Mouse (Mus musculus) lung, embryonic 15.5 days (tissue): Measurements from ENCODE around the gene Mob3a. TPM values are rescaled to one million over a fixed set of nuclear protein-coding genes. Genes with fewer than 3 reads are reported as not detected.

Experiments
- ATAC-seq: fragments of 200-750 bp; cut with Nextera tagmentation; 2 replicates; pipeline ENCODE4 v1.8.0; 2017; ENCODE audit warnings: moderate number of reproducible peaks, borderline replicate concordance; ENCODE audit not compliant: low FRiP score, low TSS enrichment; ENCODE audit errors: extremely low read depth
- H3K27ac ChIP-seq: fragments of 300-500 bp; sonication (generic); 2 replicates; pipeline ENCODE4 v1.5.1; 2015; ENCODE audit warnings: moderate library complexity, mild to moderate bottlenecking, inconsistent platforms
- H3K27me3 ChIP-seq: fragments of 300-500 bp; sonication (generic); 2 replicates; pipeline ENCODE4 v1.6.1; 2015; ENCODE audit warnings: inconsistent platforms
- H3K36me3 ChIP-seq: fragments of 300-500 bp; sonication (generic); 2 replicates; pipeline ENCODE4 v1.6.1; 2015; ENCODE audit warnings: inconsistent platforms
- H3K4me1 ChIP-seq: fragments of 300-500 bp; sonication (generic); 2 replicates; pipeline ENCODE4 v1.6.1; 2015; ENCODE audit warnings: inconsistent platforms
- H3K4me2 ChIP-seq: fragments of 300-500 bp; sonication (generic); 2 replicates; pipeline ENCODE4 v1.6.1; 2015; ENCODE audit warnings: inconsistent platforms, mild to moderate bottlenecking, moderate library complexity
- H3K4me3 ChIP-seq: fragments of 300-500 bp; sonication (generic); 2 replicates; pipeline ENCODE4 v1.5.1; 2015; ENCODE audit warnings: mild to moderate bottlenecking, inconsistent platforms
- H3K9ac ChIP-seq: fragments of 300-500 bp; sonication (generic); 2 replicates; pipeline ENCODE4 v1.6.1; 2015; ENCODE audit warnings: inconsistent platforms
- H3K9me3 ChIP-seq: fragments of 300-500 bp; sonication (generic); 2 replicates; pipeline ENCODE4 v1.6.1; 2016; ENCODE audit warnings: inconsistent platforms
- WGBS: fragments of 180-500 bp; shearing (Covaris S2); methylation state at CpG from one replicate; pipeline ENCODE4 v1.1.7; 2015; 5-methylcytosine and 5-hydroxymethylcytosine counted together
- polyA plus RNA-seq: library from polyadenylated mRNA; unstranded; fragments of >200 nt; fragmentation: Nextera tagmentation; extraction: Ambion mirVana; gene quantifications from 2 replicates; pipeline ENCODE4 v1.2.1, GENCODE M21; 2015

Mob3a gene
- 44.5 and 44.7 TPM in 2 replicates for polyA plus RNA-seq

DNA sequence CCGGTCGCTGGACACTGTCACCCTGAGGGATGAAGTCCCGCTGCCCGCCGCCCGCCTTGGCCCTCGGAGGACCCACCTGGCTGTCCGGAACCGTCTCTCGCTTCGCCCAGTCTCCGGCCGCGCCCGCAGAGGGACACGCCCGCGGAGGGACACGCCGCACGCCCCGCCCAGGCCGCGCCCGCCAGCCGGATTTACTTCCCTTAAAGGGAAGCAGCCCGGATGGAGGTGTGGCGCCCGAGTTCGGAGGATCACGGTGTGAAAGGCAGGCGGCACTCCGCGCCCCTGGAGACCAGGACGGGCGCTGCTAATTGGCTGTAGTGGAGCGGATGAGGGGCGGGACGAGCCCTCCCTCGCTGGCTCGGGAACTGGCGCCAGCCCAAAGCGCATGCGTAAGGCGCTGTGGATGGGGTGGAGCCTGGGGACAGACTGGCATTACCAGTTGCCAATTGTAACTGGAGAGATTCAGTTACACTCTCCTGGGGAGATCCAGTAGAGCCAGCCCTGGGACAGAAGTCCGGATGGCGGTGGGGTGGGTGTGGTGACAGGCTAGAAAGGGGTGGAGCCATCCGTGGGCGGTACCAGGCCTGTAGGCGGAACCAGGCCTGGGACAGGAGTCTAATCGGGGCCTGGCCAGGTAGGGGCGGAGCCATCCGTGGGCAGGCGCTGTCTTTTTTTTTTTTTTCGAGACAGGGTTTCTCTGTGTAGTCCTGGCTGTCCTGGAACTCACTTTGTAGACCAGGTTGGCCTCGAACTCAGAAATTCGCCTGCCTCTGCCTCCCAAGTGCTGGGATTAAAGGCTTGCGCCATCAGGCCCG lies at the start of gene Mob3a, which contains the start of gene Izumo4:
Gene Mob3a (minus strand): TSS at position 257 of the 815 bp plus-strand sequence.
Gene Izumo4 (plus strand): TSS at position 464 of the 815 bp plus-strand sequence.
- H3K4me2 ChIP-seq = peak within 1 kb of the TSS; percentile 95
- H3K36me3 ChIP-seq = peaks cover 3% of the 10 kb centered on the region
- H3K9me3 ChIP-seq = no peaks in the 10 kb centered on the region
- WGBS = under 1% methylated on average over 59 of the region's 59 CpGs
- peak; percentile 97 for ATAC-seq
- H3K4me1 ChIP-seq = peaks cover 41% of the 10 kb centered on the region
- no peaks in the 10 kb centered on the region for H3K27me3 ChIP-seq
- H3K27ac ChIP-seq = peak within 1 kb of the TSS; percentile 88
- H3K4me3 ChIP-seq = peak within 1 kb of the TSS; percentile 69
- peak within 1 kb of the TSS; percentile 62 for H3K9ac ChIP-seq

GRCm38 (mm10) chr10:80751188-80751832 lies 49.5 kb upstream of the Mob3a start:
- H3K27me3 ChIP-seq = no peaks in the 10 kb centered on the region
- ATAC-seq = peak; percentile 21; the same call in 1 of the 2 replicates
- 4% methylated on average over 16 of the region's 16 CpGs for WGBS
- H3K36me3 ChIP-seq = no peaks in the 10 kb centered on the region
- H3K4me1 ChIP-seq = peaks cover 28% of the 10 kb centered on the region
- H3K4me3 ChIP-seq = peak overlapping the region; percentile 25
- peak overlapping the region; percentile 32 for H3K9ac ChIP-seq
- no peaks in the 10 kb centered on the region for H3K9me3 ChIP-seq
- peak overlapping the region; percentile 93 for H3K27ac ChIP-seq
- peak overlapping the region; percentile 61 for H3K4me2 ChIP-seq

- H3K4me1 ChIP-seq = peaks cover 23% of the 10 kb centered on the region
- no peak overlapping the region for H3K27ac ChIP-seq
- no peak overlapping the region for H3K4me3 ChIP-seq
- no peaks in the 10 kb centered on the region for H3K36me3 ChIP-seq
- 3% methylated on average over 6 of the region's 6 CpGs for WGBS
- H3K9ac ChIP-seq = no peak overlapping the region
- H3K4me2 ChIP-seq = no peak overlapping the region
- H3K9me3 ChIP-seq = no peaks in the 10 kb centered on the region
- no peaks in the 10 kb centered on the region for H3K27me3 ChIP-seq
- ATAC-seq = no peak
These were observed 46.8 kb upstream of the Mob3a start for GRCm38 (mm10) chr10:80748609-80749008.

GRCm38 (mm10) chr10:80747410-80747809 lies 45.6 kb upstream of the Mob3a start:
- WGBS = 8% methylated on average over 3 of the region's 3 CpGs
- H3K27ac ChIP-seq = no peak overlapping the region
- no peak overlapping the region for H3K4me2 ChIP-seq

GRCm38 (mm10) chr10:80744262-80744661 lies 42.5 kb upstream of the Mob3a start:
- Histone ChIP-seq H3K4me2 (no peak overlapping the region), H3K36me3 (no peaks in the 10 kb centered on the region), H3K9ac (no peak overlapping the region), H3K4me1 (peaks cover 27% of the 10 kb centered on the region), H3K27me3 (no peaks in the 10 kb centered on the region), H3K4me3 (no peak overlapping the region), H3K9me3 (no peaks in the 10 kb centered on the region), H3K27ac (no peak overlapping the region)
- ATAC-seq = no peak
- 31% methylated on average over 5 of the region's 5 CpGs for WGBS

More at GRCm38 (mm10) chr10:80747410-80747809, 45.6 kb upstream of the Mob3a start:
- Histone ChIP-seq H3K9me3 (no peaks in the 10 kb centered on the region), H3K9ac (no peak overlapping the region), H3K36me3 (no peaks in the 10 kb centered on the region), H3K4me1 (peaks cover 25% of the 10 kb centered on the region), H3K4me3 (no peak overlapping the region), H3K27me3 (no peaks in the 10 kb centered on the region)
- no peak for ATAC-seq

GRCm38 (mm10) chr10:80742180-80742978 lies 40.6 kb upstream of the Mob3a start, which contains the start of gene Ap3d1:
Gene Ap3d1, minus strand, starts transcription at chr10:80742264.
- peak within 1 kb of the TSS; percentile 97 for H3K9ac ChIP-seq
- peak; percentile 100 for ATAC-seq
- H3K36me3 ChIP-seq = no peaks in the 10 kb centered on the region
- peak within 1 kb of the TSS; percentile 90 for H3K4me3 ChIP-seq
- peaks cover 24% of the 10 kb centered on the region for H3K4me1 ChIP-seq
- H3K4me2 ChIP-seq = peak within 1 kb of the TSS; percentile 88
- 2% methylated on average over 24 of the region's 25 CpGs for WGBS
- H3K27me3 ChIP-seq = no peaks in the 10 kb centered on the region
- H3K27ac ChIP-seq = peak within 1 kb of the TSS; percentile 64
- no peaks in the 10 kb centered on the region for H3K9me3 ChIP-seq

DNA sequence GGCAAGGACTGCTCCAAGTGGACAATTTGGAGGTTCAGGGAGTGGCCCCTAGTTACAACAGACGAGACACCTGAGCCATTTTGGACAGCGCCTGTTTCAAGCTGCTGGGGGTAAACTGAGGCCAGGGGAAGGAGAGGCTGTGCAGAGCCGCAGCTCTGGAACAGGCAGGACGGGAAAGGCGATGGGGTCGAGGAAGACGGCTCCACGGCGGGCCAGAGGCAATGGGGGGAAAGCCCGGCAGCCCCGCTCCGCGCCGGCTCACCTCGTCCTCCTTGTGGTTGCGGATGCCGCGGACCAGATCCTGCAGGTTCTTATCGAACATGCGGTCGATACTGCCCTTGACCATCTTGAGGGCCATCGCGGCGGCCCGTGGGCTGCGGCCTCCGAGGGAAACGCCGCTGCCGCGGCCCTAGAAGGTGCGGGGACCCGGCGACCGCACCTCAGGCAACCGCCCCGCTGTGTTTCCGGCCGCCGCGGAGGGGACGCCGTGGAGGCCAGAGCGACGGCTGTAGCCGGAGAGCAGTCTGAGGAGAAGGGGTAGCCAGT lies 39.9 kb upstream of the Mob3a start:
- peak; percentile 2; the same call in 1 of the 2 replicates for ATAC-seq
- Histone ChIP-seq H3K9me3 (no peaks in the 10 kb centered on the region), H3K4me2 (peak overlapping the region; percentile 88), H3K9ac (peak overlapping the region; percentile 97), H3K27me3 (no peaks in the 10 kb centered on the region), H3K4me3 (peak overlapping the region; percentile 90), H3K27ac (peak overlapping the region; percentile 64), H3K4me1 (peaks cover 29% of the 10 kb centered on the region), H3K36me3 (peaks cover 1% of the 10 kb centered on the region; the same call in 1 of the 2 replicates)
- WGBS = under 1% methylated on average over 46 of the region's 46 CpGs

- Histone ChIP-seq H3K4me3 (peak overlapping the region; percentile 90), H3K36me3 (peaks cover 6% of the 10 kb centered on the region; the same call in 1 of the 2 replicates), H3K4me2 (peak overlapping the region; percentile 88), H3K4me1 (peaks cover 30% of the 10 kb centered on the region), H3K27ac (peak overlapping the region; percentile 64), H3K9me3 (no peaks in the 10 kb centered on the region), H3K9ac (peak overlapping the region; percentile 97), H3K27me3 (no peaks in the 10 kb centered on the region)
- 10% methylated on average over 5 of the region's 5 CpGs for WGBS
- no peak for ATAC-seq
These were observed 39.4 kb upstream of the Mob3a start for GRCm38 (mm10) chr10:80741146-80741545.

DNA sequence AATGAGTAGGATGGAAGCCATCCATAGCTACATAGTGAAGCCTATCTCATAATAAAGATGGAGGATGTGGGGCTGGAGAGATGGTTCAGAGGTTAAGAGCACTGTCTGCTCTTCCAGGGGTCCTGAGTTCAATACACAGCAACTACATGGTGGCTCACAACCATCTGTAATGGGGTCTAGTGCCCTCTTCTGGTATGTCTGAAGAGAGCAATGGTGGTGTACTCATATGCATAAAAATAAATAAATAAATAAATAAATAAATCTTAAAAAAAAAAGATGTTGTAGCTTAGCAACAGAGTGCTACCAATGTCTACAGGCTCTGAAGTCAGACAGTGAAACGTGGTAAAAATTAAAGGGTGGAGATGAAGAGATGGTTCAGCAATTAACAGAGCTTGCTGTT lies 36.9 kb upstream of the Mob3a start:
- ATAC-seq = no peak
- H3K36me3 ChIP-seq = peaks cover 13% of the 10 kb centered on the region
- no peak overlapping the region for H3K9ac ChIP-seq
- 58% methylated on average over 1 of the region's 1 CpGs for WGBS
- no peaks in the 10 kb centered on the region for H3K27me3 ChIP-seq
- H3K4me1 ChIP-seq = peaks cover 30% of the 10 kb centered on the region
- no peak overlapping the region for H3K4me2 ChIP-seq
- H3K9me3 ChIP-seq = no peaks in the 10 kb centered on the region
- H3K4me3 ChIP-seq = no peak overlapping the region
- no peak overlapping the region for H3K27ac ChIP-seq

- no peak overlapping the region for H3K4me2 ChIP-seq
- no peak for ATAC-seq
- no peak overlapping the region for H3K4me3 ChIP-seq
- H3K4me1 ChIP-seq = peaks cover 24% of the 10 kb centered on the region
- no peak overlapping the region for H3K27ac ChIP-seq
- H3K9me3 ChIP-seq = no peaks in the 10 kb centered on the region
- peaks cover 26% of the 10 kb centered on the region for H3K36me3 ChIP-seq
- WGBS = 62% methylated on average over 5 of the region's 5 CpGs
- no peak overlapping the region for H3K9ac ChIP-seq
- H3K27me3 ChIP-seq = no peaks in the 10 kb centered on the region
These were observed 35.0 kb upstream of the Mob3a start for GRCm38 (mm10) chr10:80736731-80737130.

DNA sequence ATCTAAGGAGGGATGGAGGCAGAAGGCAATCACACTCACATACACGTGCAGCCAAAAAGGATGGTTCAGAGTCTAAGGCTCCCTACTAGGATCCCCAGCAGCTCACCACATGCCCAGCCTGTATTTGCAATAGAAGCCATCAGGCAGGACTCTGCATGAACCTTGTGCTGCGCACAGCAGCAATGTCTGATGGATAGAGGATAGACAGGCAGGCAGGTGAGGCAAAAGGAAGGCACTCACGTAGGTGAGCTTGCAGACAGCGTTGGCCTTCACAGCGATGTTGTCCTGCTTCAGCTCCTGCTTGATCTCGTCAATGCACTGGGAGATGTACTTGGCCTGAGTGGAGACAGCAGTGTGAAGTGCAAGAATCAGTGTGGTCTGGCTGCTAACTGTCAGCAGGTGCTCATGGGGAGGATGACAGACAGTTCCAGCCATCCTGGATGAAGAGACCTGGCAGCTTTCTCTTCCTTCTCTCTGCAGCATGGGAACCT lies 30.9 kb upstream of the Mob3a start:
- H3K36me3 ChIP-seq = peaks cover 66% of the 10 kb centered on the region
- 92% methylated on average over 6 of the region's 6 CpGs for WGBS
- no peak overlapping the region for H3K27ac ChIP-seq

More for the DNA sequence above, 30.9 kb upstream of the Mob3a start:
- Histone ChIP-seq H3K27me3 (no peaks in the 10 kb centered on the region), H3K4me1 (0 out of 2 replicates have a peak, but pooled peaks cover 6% of the 10 kb centered on the region), H3K4me3 (no peak overlapping the region), H3K4me2 (no peak overlapping the region), H3K9ac (no peak overlapping the region), H3K9me3 (no peaks in the 10 kb centered on the region)
- ATAC-seq = no peak
